Mouse (Mus musculus) lung, postnatal 0 days (tissue): ENCODE measurements at regions not wholly inside any gene's neighbourhood (a gene's known extent, or its start where the extent isn't known, plus 50 kb on each side); places are given as distances from the start of the nearest gene placed in this dataset.

Source experiments
- CTCF ChIP-seq: IDR thresholded peaks from 2 replicates; pipeline ENCODE4 v1.5.1; 2016; ENCODE audit warnings: antibody characterized with exemption, mild to moderate bottlenecking
- EP300 ChIP-seq: IDR thresholded peaks from 2 replicates; pipeline ENCODE4 v1.6.1; 2016; ENCODE audit warnings: antibody characterized with exemption, mild to moderate bottlenecking, control low read depth

DNA sequence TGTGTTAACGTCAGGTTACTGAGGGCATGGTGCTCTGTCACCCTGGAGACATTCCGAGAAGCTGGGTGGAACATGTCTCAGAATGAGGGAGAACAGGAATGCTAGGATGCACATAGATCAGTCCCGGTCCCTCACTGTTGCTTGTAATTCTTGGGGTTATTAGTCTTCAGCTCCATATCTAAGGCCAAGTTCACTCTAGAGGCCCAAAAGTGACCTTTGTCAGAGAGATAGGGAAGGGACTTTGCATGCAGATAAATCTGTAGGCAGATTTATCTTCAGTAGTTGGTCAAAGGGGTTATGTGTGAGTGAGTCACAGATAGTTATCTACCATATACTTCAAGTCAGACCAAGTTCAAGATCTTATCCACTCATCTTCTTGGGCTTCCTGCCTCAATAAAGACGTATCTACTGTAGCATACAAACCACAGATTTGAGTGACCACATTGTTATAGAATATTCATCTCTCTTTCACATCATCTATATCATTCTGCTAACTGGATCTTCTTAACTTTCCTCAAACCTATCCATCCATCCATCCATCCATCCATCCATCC is 58.4 kb upstream of the Slc35f5 start:
- TF ChIP-seq CTCF (no peak), EP300 (no peak)
